Mouse (Mus musculus) liver, embryonic 15.5 days (tissue): ENCODE results near the gene Piwil1. TPM values are rescaled to one million over a fixed set of nuclear protein-coding genes. Genes with fewer than 3 reads are reported as not detected.

Experiments used
- ATAC-seq: fragments of 200-750 bp; cut with Nextera tagmentation; 2 replicates; pipeline ENCODE4 v1.8.0; 2017; ENCODE audit warnings: moderate number of reproducible peaks, mild to moderate bottlenecking, moderate library complexity; ENCODE audit not compliant: insufficient read depth
- H3K27ac ChIP-seq: fragments of 300-500 bp; sonication (generic); replicated peaks from 2 replicates; pipeline ENCODE4 v1.5.1; 2015; ENCODE audit warnings: mild to moderate bottlenecking, inconsistent platforms
- H3K27me3 ChIP-seq: fragments of 300-500 bp; sonication (generic); 2 replicates; pipeline ENCODE4 v1.6.1; 2015; ENCODE audit warnings: mild to moderate bottlenecking, inconsistent platforms
- H3K36me3 ChIP-seq: fragments of 300-500 bp; sonication (generic); replicated peaks from 2 replicates; pipeline ENCODE4 v1.6.1; 2015; ENCODE audit warnings: moderate library complexity, mild to moderate bottlenecking, inconsistent platforms
- H3K4me1 ChIP-seq: fragments of 300-500 bp; sonication (generic); replicated peaks from 2 replicates; pipeline ENCODE4 v1.6.1; 2015; ENCODE audit warnings: inconsistent platforms
- H3K4me2 ChIP-seq: fragments of 300-500 bp; sonication (generic); 2 replicates; pipeline ENCODE4 v1.6.1; 2015; ENCODE audit warnings: moderate library complexity, mild to moderate bottlenecking, inconsistent platforms
- H3K4me3 ChIP-seq: fragments of 300-500 bp; sonication (generic); replicated peaks from 2 replicates; pipeline ENCODE4 v1.5.1; 2015; ENCODE audit warnings: mild to moderate bottlenecking, inconsistent platforms
- H3K9ac ChIP-seq: fragments of 300-500 bp; sonication (generic); 2 replicates; pipeline ENCODE4 v1.6.1; 2015; ENCODE audit warnings: moderate library complexity, mild to moderate bottlenecking, inconsistent platforms
- H3K9me3 ChIP-seq: fragments of 300-500 bp; sonication (generic); replicated peaks from 2 replicates; pipeline ENCODE4 v1.6.1; 2016; ENCODE audit warnings: inconsistent platforms
- WGBS: fragments of 180-500 bp; shearing (Covaris S2); methylation state at CpG from one replicate; pipeline ENCODE4 v1.1.7; 2015; ENCODE audit warnings: mixed read lengths; ENCODE audit not compliant: insufficient replicate concordance; 5-methylcytosine and 5-hydroxymethylcytosine counted together
- polyA plus RNA-seq: library from polyadenylated mRNA; unstranded; fragments of >200 nt; fragmentation: Nextera tagmentation; extraction: Ambion mirVana; gene quantifications from 2 replicates; pipeline ENCODE4 v1.2.1, GENCODE M21; 2015

Piwil1 gene
- not detected in 2 replicates for polyA plus RNA-seq

DNA sequence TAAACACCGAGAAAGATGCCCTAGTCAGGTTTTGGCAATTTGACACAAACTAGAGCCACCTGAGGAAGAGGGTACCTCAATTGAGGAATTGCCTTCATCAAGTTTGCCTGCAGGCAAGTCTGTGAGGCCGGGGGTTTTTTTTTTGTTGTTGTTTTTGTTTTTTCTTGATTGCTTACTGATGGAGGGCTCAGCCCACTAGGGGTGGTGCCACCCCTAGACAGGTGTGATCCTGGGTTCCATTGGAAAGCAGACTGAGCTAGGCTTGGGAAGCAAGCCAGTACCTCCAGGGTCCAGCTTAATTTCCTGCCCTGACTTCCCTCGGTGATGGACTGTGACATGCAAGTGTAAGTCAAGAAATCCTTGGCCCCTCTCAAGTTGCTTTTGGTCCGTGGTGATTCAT lies at the start of gene Piwil1:
Gene Piwil1 (plus strand): TSS at position 301 of the 400 bp plus-strand sequence.
- ATAC-seq: no peak
- no peak within 1 kb of the TSS for H3K4me3 ChIP-seq
- no peaks in the 10 kb centered on the region for H3K9me3 ChIP-seq
- H3K27me3 ChIP-seq: no peaks in the 10 kb centered on the region
- H3K36me3 ChIP-seq: no peaks in the 10 kb centered on the region
- no peak within 1 kb of the TSS for H3K9ac ChIP-seq
- WGBS: 62% methylated on average over 4 of the region's 4 CpGs
- H3K4me2 ChIP-seq: no peak within 1 kb of the TSS
- H3K4me1 ChIP-seq: no peaks in the 10 kb centered on the region
- H3K27ac ChIP-seq: no peak within 1 kb of the TSS

DNA sequence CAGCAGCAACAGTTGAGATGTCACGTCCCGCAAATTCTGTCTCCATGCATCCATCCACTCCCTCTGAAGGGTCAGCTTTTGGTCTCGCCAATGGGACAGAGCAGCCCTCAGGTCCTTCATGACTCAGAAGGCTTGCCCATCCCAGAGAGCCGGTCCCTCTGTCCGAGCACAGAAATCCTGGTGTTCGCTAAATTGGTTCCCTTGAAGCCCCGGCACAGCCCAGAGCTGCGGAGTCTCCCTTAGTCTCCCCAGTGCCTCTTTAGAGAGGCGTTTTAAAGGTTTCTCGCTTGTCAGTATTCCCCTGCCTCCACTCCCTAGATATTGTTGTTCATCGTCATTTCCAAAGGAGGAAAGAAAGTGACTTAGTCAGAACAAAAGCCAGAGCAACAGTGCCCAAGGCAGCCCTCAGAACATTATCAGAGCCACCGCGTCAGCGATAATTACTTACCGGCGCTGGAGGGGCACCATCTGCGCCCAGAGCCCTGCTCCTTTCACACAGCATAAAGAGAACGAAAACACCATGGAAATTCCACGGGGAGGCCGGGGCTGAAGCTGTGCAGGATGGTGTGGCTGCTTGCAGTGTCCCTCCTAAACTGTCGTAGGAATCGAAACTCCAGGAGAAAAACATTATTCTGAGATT lies 45.7 kb upstream of the Piwil1 start:
- ATAC-seq: no peak
- H3K27me3 ChIP-seq: no peaks in the 10 kb centered on the region
- no peak overlapping the region for H3K9ac ChIP-seq
- H3K4me2 ChIP-seq: no peak overlapping the region
- H3K4me1 ChIP-seq: no peaks in the 10 kb centered on the region
- H3K9me3 ChIP-seq: no peaks in the 10 kb centered on the region
- no peaks in the 10 kb centered on the region for H3K36me3 ChIP-seq
- 60% methylated on average over 22 of the region's 22 CpGs for WGBS
- H3K4me3 ChIP-seq: no peak overlapping the region
- H3K27ac ChIP-seq: no peak overlapping the region

DNA sequence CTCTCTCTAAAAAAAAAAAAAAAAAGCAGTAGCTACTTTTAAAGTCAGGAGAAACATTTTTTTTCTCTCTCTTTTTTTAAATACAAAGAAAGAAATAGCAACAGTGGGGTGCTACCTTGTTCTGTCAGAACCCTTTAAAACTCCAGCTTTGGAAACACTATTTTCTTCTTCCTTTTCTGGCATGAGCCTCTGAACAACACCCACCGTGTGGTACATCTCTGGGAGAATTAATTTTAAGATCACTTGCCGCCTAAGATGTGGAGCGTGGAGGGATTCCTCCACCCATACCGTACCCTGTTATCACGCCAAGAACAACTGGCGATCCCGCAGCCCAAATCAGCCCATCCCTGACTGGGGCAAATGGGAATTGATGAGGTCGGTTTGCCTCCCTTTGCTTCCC lies 42.2 kb upstream of the Piwil1 start:
- H3K4me3 ChIP-seq: no peak overlapping the region
- ATAC-seq: no peak

DNA sequence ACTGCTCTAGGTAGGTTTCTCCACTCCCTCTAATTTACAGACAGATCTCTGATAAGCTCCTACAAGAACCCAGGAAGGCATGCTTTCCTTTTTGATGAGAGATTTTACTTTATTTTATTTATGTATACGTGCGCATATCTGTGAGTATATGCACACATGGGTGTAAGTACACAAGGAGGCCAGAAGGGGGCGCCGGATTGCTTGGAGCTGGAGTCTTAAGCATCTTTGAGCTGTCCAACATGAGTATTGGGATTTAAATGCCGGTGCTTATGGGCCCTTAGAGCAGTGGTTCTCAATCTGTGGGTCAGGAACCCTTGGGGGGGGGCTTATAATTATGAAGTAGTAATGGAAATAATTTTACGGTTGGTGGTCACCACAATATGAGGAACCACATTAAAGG lies 39.4 kb upstream of the Piwil1 start:
- no peak overlapping the region for H3K27ac ChIP-seq
- H3K9me3 ChIP-seq: no peaks in the 10 kb centered on the region; the same call in 1 of the 2 replicates
- WGBS: 70% methylated on average over 6 of the region's 6 CpGs
- H3K36me3 ChIP-seq: no peaks in the 10 kb centered on the region
- H3K27me3 ChIP-seq: no peaks in the 10 kb centered on the region
- ATAC-seq: no peak
- no peak overlapping the region for H3K4me2 ChIP-seq
- no peaks in the 10 kb centered on the region for H3K4me1 ChIP-seq
- no peak overlapping the region for H3K9ac ChIP-seq
- H3K4me3 ChIP-seq: no peak overlapping the region

More for the DNA sequence above, 42.2 kb upstream of the Piwil1 start:
- Histone ChIP-seq H3K9me3 (no peaks in the 10 kb centered on the region; the same call in 1 of the 2 replicates), H3K4me2 (no peak overlapping the region), H3K27ac (no peak overlapping the region), H3K9ac (no peak overlapping the region), H3K27me3 (no peaks in the 10 kb centered on the region), H3K4me1 (no peaks in the 10 kb centered on the region), H3K36me3 (no peaks in the 10 kb centered on the region)
- 50% methylated on average over 8 of the region's 8 CpGs for WGBS

DNA sequence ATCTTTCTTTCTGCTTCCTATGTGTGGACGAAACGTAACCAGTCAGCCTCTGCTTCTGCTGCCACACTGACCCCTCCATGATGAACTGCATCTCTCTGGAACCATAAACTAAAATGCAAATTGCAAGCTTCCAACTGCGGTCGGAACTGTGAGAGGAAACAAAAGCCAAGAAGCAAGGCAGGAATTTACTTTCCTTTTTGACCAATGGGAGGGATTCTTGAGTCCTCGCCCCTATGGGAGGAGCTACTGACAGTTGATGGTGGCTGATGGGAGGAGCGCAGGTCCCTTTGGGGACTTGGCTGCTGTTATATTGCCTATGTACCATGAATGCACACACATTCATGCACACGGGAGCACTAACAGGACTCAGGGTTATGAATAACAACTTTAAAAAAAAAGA lies 38.3 kb upstream of the Piwil1 start:
- no peaks in the 10 kb centered on the region for H3K4me1 ChIP-seq
- no peak overlapping the region for H3K27ac ChIP-seq

DNA sequence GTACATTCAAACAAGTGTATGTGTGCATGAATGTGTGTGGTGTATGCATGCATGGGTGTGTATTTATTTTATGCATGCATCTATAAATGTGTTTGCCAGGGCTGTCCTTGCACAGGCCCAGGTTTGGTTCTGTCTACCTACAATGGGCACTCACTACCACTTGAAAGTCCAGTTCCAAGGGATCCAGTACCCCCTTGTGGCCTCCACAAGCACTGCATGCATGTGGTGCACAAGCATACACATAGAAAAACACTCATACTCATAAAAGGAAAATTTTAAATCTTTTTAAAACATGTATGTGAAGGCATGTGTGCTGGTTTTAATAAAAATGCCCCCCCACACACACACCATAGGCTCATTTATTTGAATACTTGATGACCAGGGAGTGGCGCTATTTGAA lies 37.3 kb upstream of the Piwil1 start:
- no peaks in the 10 kb centered on the region for H3K27me3 ChIP-seq
- ATAC-seq: no peak
- no peaks in the 10 kb centered on the region; the same call in 1 of the 2 replicates for H3K9me3 ChIP-seq
- 73% methylated on average over 1 of the region's 1 CpGs for whole genome bisulfite sequencing
- H3K9ac ChIP-seq: no peak overlapping the region
- H3K36me3 ChIP-seq: no peaks in the 10 kb centered on the region
- no peak overlapping the region for H3K4me2 ChIP-seq
- H3K4me3 ChIP-seq: no peak overlapping the region
- H3K4me1 ChIP-seq: no peaks in the 10 kb centered on the region
- no peak overlapping the region for H3K27ac ChIP-seq

More for the DNA sequence above, 38.3 kb upstream of the Piwil1 start:
- Histone ChIP-seq H3K4me2 (no peak overlapping the region), H3K36me3 (no peaks in the 10 kb centered on the region), H3K9ac (no peak overlapping the region), H3K4me3 (no peak overlapping the region), H3K9me3 (no peaks in the 10 kb centered on the region; the same call in 1 of the 2 replicates), H3K27me3 (no peaks in the 10 kb centered on the region)
- ATAC-seq: no peak
- WGBS: 67% methylated on average over 7 of the region's 7 CpGs

DNA sequence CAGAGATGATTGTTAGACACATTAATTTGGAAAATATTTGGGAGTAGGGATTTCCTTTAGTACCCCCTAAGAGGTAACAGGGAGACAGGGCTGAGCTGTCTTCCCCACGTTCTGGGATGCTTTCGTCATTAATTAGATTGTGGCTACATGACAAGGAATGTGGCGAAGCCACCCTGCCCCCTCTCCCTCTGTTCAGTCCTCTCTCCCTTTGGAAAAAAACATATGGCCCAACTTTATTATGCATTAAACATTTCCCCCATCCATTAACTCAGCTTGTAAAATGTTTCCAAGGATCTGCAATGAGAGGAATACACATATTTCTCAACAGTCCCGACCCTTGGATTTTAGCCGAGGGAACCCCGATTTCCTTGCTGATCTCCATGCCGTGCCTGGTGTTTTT lies 35.0 kb upstream of the Piwil1 start:
- no peaks in the 10 kb centered on the region for H3K27me3 ChIP-seq
- no peak overlapping the region for H3K4me3 ChIP-seq
- ATAC-seq: no peak
- 59% methylated on average over 7 of the region's 7 CpGs for WGBS
- H3K4me2 ChIP-seq: no peak overlapping the region
- H3K4me1 ChIP-seq: no peaks in the 10 kb centered on the region
- no peaks in the 10 kb centered on the region; the same call in 1 of the 2 replicates for H3K9me3 ChIP-seq
- H3K36me3 ChIP-seq: no peaks in the 10 kb centered on the region
- H3K27ac ChIP-seq: no peak overlapping the region
- H3K9ac ChIP-seq: no peak overlapping the region

DNA sequence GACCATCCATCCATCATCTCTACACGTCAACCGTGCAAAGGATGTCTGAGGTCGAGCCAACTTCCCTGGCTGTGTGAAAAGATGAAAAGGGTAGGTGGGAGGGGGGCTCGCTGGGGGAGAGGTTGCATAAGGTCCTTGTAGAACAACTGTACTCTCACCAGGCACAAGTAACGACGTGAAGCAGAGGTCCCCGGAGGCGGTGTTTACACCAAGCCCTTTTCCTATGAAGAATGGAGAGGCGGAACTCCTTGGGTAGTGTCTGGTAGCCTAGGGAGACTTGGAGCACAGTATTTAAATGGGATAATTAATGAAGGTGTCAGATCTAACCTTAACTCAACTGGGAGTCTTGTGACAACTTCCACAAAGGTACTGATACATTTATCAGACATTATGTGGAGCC lies 28.2 kb upstream of the Piwil1 start:
- Histone ChIP-seq H3K27ac (no peak overlapping the region), H3K4me2 (no peak overlapping the region), H3K4me3 (no peak overlapping the region), H3K9ac (no peak overlapping the region), H3K27me3 (no peaks in the 10 kb centered on the region), H3K9me3 (no peaks in the 10 kb centered on the region), H3K4me1 (no peaks in the 10 kb centered on the region), H3K36me3 (no peaks in the 10 kb centered on the region)
- no peak for ATAC-seq
- 65% methylated on average over 9 of the region's 9 CpGs for WGBS

DNA sequence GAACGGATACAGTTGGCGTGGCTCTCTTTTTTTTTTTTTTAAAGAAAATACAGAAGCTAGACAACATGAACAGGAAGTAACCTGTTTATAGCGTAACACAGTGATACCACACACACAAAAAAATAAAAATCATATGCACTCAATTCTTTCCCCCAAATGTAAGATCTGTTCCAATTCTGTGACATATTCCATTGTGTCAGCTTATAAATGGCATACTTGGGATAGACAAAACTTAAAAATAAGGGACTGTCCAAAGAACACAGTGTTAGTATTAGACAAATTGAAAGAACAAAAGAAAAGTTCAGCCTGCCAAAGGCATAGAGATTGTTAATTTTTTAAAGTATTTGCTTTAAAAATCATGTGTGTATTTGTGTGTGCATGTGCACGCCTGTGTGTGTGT lies 25.0 kb upstream of the Piwil1 start:
- ATAC-seq: no peak
- H3K4me3 ChIP-seq: no peak overlapping the region
- no peak overlapping the region for H3K9ac ChIP-seq
- H3K36me3 ChIP-seq: no peaks in the 10 kb centered on the region
- H3K4me2 ChIP-seq: no peak overlapping the region
- no peaks in the 10 kb centered on the region for H3K4me1 ChIP-seq
- WGBS: 70% methylated on average over 4 of the region's 4 CpGs
- H3K27me3 ChIP-seq: no peaks in the 10 kb centered on the region
- H3K27ac ChIP-seq: no peak overlapping the region
- H3K9me3 ChIP-seq: no peaks in the 10 kb centered on the region

DNA sequence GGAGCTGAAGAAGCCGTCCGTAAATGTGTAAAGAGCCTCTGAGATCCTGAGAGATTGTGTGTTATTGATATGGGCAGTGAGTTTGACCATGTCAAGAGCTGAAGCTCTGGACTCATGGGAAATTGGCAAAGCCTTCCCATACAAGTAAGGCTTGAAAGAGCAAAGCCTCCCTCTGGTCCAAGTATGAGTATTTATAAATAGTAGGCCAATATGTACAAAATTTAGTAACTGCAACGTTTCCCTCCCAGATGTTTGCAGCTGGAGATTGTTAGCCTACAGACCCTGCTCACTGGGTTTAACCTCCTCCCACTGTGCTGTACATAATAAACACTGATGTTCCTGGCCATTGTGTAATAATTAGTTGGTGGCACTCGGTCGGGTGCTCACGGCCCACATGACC lies 24.5 kb upstream of the Piwil1 start:
- H3K4me3 ChIP-seq: no peak overlapping the region
- no peaks in the 10 kb centered on the region for H3K27me3 ChIP-seq
- no peak overlapping the region for H3K4me2 ChIP-seq
- H3K4me1 ChIP-seq: no peaks in the 10 kb centered on the region
- 59% methylated on average over 6 of the region's 6 CpGs for WGBS
- no peaks in the 10 kb centered on the region for H3K36me3 ChIP-seq
- H3K27ac ChIP-seq: no peak overlapping the region
- H3K9ac ChIP-seq: no peak overlapping the region
- no peaks in the 10 kb centered on the region for H3K9me3 ChIP-seq
- no peak for ATAC-seq

DNA sequence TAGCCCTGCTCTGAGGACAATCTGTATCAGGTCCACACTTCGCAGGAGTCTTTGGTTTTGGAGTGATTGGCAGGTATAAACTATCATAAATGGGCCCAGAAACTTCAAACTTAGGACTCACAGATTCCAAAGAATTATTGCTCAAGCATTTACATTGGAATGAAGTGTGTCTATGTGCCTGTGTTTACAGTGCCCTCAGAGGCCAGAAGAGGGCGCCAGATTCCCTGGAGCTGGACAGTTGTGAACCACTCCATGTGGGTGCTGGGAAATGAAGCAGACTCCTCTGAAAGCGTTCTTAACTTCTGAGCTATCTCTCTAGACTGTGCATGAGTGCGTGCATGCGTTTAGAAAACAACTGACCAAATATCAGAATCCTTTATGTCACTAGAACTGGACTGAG lies 20.9 kb upstream of the Piwil1 start:
- Histone ChIP-seq H3K27me3 (no peaks in the 10 kb centered on the region), H3K4me3 (no peak overlapping the region), H3K9me3 (0 out of 2 replicates have a peak, but pooled peaks cover 6% of the 10 kb centered on the region), H3K27ac (no peak overlapping the region), H3K36me3 (no peaks in the 10 kb centered on the region), H3K9ac (no peak overlapping the region), H3K4me1 (no peaks in the 10 kb centered on the region), H3K4me2 (no peak overlapping the region)
- no peak for ATAC-seq
- 38% methylated on average over 5 of the region's 5 CpGs for WGBS

DNA sequence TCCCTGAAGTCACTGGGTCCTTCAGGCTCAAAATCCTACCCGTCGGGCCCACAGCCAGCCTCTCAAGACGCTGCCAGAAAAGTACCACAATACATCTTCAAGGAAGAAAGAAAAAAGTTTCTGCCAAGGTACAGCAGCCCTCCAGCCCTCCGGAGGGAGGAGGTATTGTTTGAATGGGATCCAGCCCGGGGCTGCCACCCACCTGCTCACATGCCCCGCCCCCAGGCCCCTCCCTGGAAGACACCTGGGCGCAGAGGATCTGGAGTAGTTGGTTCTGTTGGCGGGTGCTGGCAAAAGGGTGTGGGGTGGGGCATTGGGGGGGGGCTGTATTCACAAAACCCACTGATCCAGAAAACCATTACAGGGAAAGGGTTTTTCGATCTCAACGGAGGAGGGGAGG lies 18.1 kb upstream of the Piwil1 start:
- no peak for ATAC-seq
- H3K4me2 ChIP-seq: no peak overlapping the region
- H3K9ac ChIP-seq: no peak overlapping the region
- WGBS: 34% methylated on average over 10 of the region's 10 CpGs
- no peaks in the 10 kb centered on the region for H3K27me3 ChIP-seq
- no peak overlapping the region for H3K4me3 ChIP-seq
- 0 out of 2 replicates have a peak, but pooled peaks cover 9% of the 10 kb centered on the region for H3K9me3 ChIP-seq
- no peaks in the 10 kb centered on the region for H3K36me3 ChIP-seq
- H3K27ac ChIP-seq: no peak overlapping the region
- no peaks in the 10 kb centered on the region for H3K4me1 ChIP-seq
